Mouse (Mus musculus) spleen, adult 2 months (tissue): ENCODE data around the gene Dhrs11.

Source experiments
- CTCF ChIP-seq: fragments of 200-500 bp; IDR thresholded peaks from 2 replicates; pipeline ENCODE4 v1.5.1; 2011; ENCODE audit warnings: mild to moderate bottlenecking, inconsistent platforms; ENCODE audit not compliant: insufficient read depth, insufficient read length, insufficient replicate concordance; ENCODE audit errors: extremely low read depth
- POLR2A ChIP-seq: fragments of 200-500 bp; IDR thresholded peaks from 2 replicates; pipeline ENCODE4 v1.6.1; 2011; ENCODE audit warnings: low read depth, low read length, inconsistent platforms

DNA sequence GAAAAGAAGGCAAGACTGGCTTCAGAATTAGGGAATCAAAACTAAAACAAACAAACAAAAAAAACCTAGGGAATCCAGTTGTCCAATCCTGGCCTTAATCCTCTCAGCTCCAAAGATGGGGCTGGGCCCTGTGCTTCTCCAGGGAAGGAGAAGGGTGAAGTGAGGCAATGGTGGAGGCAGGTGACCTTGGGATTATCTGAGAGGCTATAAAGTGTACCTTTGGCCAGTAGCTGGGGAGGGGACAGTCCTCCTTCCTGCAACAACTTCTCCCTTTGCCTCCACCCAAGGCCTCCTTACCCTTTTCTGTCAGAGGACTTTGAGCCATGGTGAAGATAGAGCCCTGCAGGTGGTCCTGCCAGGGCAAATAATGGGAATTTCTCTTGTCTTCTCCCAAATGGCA lies 1.3 kb downstream of the Dhrs11 start:
- no peak for TF ChIP-seq CTCF
- no peak for TF ChIP-seq POLR2A
